Mouse (Mus musculus): ENCODE results near the gene Gm960.

Gm960 gene

GRCm38 (mm10) chr19:4624406-4625178 lies 73.9 kb downstream of the Gm960 start:
- no peak for DNase-seq (ENCODE audit: low spot score in 2 of 2)

- no peak for DNase-seq (ENCODE audit: low spot score in 2 of 2)
Observed at GRCm38 (mm10) chr19:4624006-4624405, 74.5 kb downstream of the Gm960 start.

- DNase-seq (ENCODE audit: low spot score in 2 of 2), result no peak
Observed at GRCm38 (mm10) chr19:4623419-4623818, 75.0 kb downstream of the Gm960 start.

GRCm38 (mm10) chr19:4622780-4623179 lies 75.7 kb downstream of the Gm960 start:
- no peak for DNase-seq (ENCODE audit: low spot score in 2 of 2)

GRCm38 (mm10) chr19:4620721-4621120 lies 77.7 kb downstream of the Gm960 start:
- DNase-seq (ENCODE audit: low spot score in 2 of 2), result no peak

GRCm38 (mm10) chr19:4619461-4619860 lies 79.0 kb downstream of the Gm960 start:
- no peak for DNase-seq (ENCODE audit: low spot score in 2 of 2)

GRCm38 (mm10) chr19:4618183-4618582 lies 80.3 kb downstream of the Gm960 start:
- no peak for DNase-seq (ENCODE audit: low spot score in 2 of 2)

GRCm38 (mm10) chr19:4616546-4616945 lies 81.9 kb downstream of the Gm960 start:
- no peak for DNase-seq (ENCODE audit: low spot score in 2 of 2)

- peak; percentile 66 to 76 for DNase-seq (ENCODE audit: low spot score in 2 of 2)
Observed at GRCm38 (mm10) chr19:4615151-4616093, 83.0 kb downstream of the Gm960 start, which contains the start of gene Lrfn4. Lrfn4 (minus strand) TSS chr19:4615667.

- DNase-seq (ENCODE audit: low spot score in 2 of 2), result no peak
Observed at GRCm38 (mm10) chr19:4614305-4615150, 83.9 kb downstream of the Gm960 start.

GRCm38 (mm10) chr19:4613464-4614304 lies 84.8 kb downstream of the Gm960 start:
- no peak for DNase-seq (ENCODE audit: low spot score in 2 of 2)

GRCm38 (mm10) chr19:4612181-4612961 lies 86.1 kb downstream of the Gm960 start:
- no peak for DNase-seq (ENCODE audit: low spot score in 2 of 2)

- DNase-seq (ENCODE audit: low spot score in 2 of 2), result no peak
Observed at GRCm38 (mm10) chr19:4610109-4610508, 88.4 kb downstream of the Gm960 start.

GRCm38 (mm10) chr19:4608511-4608910 lies 90.0 kb downstream of the Gm960 start:
- DNase-seq (ENCODE audit: low spot score in 2 of 2), result no peak

GRCm38 (mm10) chr19:4607406-4607805 lies 91.1 kb downstream of the Gm960 start:
- DNase-seq (ENCODE audit: low spot score in 2 of 2), result no peak

GRCm38 (mm10) chr19:4605654-4606053 lies 92.8 kb downstream of the Gm960 start:
- DNase-seq (ENCODE audit: low spot score in 2 of 2), result no peak

- DNase-seq (ENCODE audit: low spot score in 2 of 2), result peak; percentile 37 to 50
Observed at GRCm38 (mm10) chr19:4603801-4604723, 94.4 kb downstream of the Gm960 start.

GRCm38 (mm10) chr19:4602459-4602858 lies 96.0 kb downstream of the Gm960 start:
- no peak for DNase-seq (ENCODE audit: low spot score in 2 of 2)

GRCm38 (mm10) chr19:4596071-4596470 lies 102.4 kb downstream of the Gm960 start:
- no peak for DNase-seq (ENCODE audit: low spot score in 2 of 2)

All from urinary bladder, adult 18-20 months (tissue).